Mouse (Mus musculus) gastrocnemius, adult 8-10 months (tissue): ENCODE data around the gene Trhde. TPM values are rescaled to one million over a fixed set of nuclear protein-coding genes. Genes with fewer than 3 reads are reported as not detected.
A peak's percentile ranks its signal among the peaks of the same experiment; 100 is the strongest.

ENCODE experiments used
- DNase-seq, 2 experiments: peaks; one replicate each; pipeline ENCODE4 v3.0.0; 2022; ENCODE audit warnings: low spot score in 2 of 2
- total RNA-seq, 4 experiments: library from RNA; stranded (reverse); gene quantifications; 2 replicates each; pipeline ENCODE4 v1.2.4; 2022

Gene Trhde
- under 1 TPM; 0.34 to 0.86 (median 0.51) TPM for total RNA-seq

DNA sequence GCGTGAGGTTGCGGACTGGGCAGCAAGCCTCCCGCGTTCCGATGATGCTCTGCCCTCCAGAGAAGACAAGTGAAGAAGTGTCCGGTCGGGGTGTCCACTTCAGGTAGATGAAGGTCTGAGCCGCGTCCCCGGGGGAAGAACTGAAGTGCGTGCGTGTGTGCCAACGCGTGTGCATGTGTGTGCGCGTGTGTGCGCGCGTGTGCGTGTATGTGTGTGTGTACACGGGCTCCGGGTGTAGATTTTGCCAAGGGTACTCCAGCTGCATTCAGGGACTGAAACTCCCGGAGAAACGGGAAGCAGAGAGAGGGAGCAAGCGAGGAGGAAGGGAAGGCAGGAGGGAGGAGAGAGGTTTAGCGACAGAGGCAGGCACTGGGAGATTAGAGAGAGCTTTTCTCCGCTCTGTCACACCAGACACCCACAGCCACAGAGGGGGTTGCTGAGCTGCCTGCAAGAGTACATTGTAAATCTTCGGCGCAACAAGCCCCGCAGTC lies at the start of gene Trhde:
Gene Trhde, minus strand, starts transcription at position 147 of the 491 bp plus-strand sequence.
- no peak for DNase-seq

DNA sequence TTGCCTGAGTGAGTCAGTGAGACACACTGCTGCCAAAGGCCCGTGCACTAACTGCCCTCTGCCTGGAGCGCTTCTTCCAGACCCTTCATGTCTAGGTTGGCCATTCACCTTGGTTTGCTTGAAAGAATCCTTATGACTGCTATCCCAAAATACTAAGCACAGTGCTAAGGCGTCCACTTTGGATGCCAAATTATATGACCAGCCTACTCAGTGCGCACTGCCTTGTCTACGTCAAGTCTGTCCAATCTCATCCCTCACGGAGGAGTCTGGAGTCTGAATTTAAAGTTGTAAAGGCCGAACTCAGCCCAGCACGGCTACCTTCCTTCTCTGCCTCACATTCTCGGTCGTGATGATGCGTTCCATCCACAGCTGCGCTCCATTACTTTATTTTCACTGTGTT lies 39.9 kb upstream of the Trhde start:
- no peak for DNase-seq

DNA sequence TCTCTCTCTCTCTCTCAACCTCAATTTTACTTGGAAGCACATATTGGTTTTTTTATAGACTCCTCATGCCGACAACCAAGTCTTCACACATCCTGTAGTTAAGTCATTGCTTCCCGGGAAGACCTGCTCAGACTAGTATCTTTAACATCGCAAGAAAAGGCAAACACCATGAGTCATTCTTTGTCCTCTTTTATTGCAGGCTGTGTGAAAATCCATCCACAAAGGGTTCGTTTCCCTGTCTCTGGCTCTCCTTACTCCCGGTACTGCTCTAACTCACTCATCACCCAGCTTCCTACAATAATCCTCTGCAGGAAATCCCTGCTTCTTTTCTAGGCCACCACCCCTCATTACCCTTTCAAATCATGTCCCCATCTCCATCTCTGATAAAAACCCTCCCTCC lies 39.3 kb upstream of the Trhde start:
- no peak for DNase-seq

DNA sequence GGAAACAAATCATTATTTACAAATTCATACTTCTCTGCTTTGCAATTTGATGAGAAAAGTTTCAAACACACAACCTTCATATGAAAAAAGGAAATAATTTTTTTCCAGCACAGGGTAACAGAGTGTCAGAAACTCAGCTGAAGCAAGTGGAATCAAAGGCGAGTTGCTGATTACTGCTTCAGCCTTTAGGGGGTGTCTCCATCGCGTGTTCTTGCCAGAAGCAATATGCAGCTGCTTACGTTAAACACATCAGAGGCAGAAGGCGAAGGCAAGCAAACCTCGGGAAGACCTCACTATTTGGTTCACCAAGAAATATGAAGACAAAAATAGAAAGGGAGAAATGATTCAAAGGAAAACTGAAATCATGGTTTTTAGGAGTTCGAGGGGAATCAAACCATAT lies 29.2 kb upstream of the Trhde start:
- DNase-seq: no peak

DNA sequence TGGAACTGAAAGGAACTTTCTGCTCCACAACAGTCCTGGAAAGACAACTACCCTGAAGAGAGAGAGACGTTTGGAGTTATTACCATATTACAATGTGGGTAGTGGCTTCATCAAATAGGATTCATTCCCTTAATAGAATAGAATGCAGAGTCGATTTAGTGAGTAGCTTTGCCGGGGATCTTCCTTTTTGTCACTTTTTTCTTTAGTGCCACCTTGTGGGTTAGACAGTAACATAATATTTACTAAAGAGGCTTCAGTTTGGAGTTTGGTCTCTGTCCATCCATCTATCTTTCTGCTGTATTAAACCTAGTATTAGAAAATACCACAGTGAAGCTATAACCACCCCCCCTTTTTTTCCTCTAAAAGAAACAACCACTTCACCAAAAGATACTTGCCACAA lies 6.7 kb upstream of the Trhde start:
- no peak for DNase-seq

DNA sequence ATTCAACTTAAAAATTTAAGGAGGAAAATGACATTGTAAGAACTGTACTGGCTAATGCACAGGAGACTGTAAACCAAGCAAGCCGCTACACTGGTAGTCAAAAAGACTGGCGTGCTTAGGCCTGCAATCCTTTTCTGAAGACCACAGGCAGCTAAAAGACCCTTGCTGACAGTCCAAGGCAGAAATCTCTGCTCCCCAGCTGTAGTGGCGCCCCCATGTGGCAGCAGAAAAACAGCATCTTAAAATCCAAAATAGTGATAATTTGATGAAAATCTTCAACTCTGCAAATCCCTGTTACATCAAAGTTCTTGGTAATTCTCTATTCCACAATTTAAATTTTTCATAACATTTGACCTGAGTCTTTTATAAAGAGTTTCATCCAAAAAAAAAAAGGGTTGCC lies 3.8 kb upstream of the Trhde start:
- no peak for DNase-seq

DNA sequence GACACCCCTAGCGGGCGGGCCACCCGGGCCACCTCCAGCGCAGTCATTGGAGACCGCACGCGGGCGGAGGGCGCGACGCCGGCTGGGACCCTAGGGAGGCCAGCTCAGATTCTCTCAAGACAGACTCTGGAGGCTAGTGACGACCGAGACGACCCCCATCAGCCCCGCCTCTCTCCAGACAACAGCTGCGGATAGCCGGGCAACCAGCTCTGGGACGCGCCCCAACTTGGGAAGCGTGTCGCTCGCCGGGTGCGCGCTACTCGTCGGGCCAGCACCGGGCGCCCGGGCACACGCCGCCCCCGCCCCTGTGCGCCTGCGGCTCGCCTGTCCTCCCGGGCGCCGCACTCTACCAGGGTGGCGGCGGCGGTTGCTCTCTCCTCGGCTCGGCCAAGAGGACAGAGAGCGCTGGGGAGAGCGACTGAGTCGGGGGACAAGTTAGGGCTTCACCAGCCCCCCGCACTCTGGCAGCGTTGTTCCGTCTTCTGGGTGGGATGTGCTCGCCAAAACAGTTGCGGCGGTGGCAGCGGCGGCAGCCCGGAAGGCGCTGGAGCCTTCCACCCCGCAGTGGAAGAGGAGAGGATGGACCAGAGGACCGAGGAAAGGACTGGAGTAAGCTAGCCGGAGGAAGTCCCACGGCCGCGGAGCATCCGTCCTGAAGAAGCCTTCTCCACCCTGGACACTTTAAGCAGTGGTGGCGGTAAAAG lies 498 bp downstream of the Trhde start:
- peak in 1 of 2 experiments; percentile 24 for DNase-seq

DNA sequence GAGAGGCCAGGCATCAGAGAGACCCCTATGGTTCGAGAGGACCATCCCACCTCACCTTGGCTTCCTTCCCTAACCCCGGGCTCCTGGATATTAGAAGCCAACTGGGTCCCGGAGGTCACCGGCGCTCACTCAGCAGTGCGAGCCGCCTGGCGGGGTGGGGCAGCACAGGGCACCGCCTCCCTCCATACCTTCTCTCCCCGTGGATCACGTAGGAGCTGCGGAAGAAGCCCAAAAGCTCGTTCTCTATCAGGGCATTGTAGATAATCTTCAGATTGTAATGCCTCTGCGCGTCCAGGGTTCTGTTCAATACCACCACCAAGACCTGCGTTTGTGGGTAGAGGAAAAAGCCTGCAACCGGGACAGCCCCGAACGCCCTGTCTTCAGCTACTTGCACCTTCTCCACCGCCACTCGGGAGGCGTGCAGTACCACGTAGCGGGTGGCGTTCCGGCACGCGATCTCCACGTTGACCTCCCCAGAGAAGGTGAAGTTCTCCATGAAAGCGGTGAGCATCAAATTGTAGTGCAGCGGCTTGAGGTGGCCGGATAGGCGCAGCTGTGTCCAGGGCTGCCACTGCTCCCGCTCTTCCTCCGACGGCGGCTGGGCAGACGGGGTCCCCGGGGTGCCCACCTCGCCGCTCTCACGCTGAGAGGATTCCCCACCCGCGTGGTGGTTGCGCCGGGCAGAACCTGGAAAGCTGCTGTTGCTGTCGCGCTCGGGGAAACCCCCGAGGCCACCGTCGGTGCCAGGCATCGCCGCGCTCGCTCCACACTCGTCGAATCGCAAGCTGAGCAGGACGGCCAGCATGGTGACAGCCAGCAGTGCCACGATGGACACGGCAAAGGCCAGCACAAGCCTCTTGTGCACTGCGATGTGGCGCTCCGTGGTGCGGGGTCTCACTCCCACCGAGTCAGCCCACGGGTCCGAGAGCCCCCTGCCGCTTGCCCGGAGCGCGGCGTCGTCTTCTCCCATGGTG lies 1.5 kb downstream of the Trhde start:
- no peak for DNase-seq

DNA sequence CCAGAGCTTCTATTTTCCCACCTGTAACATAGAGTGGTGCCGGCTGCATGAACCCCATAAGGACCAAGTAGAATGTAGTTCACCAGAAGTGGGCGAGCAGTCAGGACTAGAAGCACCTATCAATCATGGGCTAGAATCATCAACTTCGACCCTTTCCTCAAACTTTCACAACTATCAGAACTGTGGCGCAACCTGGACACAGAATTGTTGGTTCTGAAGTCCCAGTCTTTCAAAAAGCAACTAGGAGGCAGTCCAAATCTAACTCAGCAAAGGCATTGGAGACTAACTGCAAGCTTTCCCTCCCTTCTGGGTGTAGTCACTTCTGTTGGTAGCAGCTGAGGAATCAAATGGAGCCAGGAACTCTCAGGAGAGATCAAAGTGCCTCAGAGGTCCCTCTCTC lies 2.6 kb downstream of the Trhde start:
- no peak for DNase-seq

DNA sequence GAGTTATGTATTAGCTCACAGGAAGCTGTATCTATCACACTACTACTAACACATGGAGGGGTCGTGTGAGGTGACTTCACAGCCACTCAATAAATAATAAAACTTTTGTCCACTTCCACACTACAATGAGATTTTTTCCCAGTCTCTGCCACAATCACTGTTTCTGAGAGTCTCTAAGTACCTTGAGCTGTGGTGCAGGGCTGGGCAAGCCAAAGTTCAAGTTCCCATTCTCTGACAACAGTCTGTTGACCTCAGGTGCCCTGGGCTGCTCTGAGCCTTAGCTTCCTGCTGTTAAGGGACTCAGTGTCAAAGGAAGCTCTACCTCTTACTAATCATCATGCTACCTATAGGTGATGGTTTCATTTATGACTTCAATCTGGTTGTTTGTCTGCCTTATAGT lies 3.3 kb downstream of the Trhde start:
- no peak for DNase-seq

DNA sequence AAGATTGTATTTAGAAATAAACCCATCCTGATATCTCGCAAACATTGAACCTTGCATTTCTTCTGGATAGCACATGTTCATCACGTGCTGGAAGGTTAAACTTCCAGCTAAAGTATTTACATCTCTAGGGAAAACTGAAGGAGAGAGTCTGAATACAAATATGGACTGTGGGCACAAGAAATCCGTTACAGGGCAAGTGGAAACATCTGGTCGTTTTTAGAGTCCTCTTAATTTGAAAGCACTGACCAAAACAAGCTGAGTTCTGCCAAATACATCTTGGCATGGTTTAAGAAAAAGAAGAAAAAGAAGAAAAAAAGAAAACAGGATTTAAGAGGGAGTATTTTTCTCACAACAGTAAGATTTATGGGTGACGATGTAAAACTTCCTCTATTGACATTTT lies 3.9 kb downstream of the Trhde start:
- no peak for DNase-seq

DNA sequence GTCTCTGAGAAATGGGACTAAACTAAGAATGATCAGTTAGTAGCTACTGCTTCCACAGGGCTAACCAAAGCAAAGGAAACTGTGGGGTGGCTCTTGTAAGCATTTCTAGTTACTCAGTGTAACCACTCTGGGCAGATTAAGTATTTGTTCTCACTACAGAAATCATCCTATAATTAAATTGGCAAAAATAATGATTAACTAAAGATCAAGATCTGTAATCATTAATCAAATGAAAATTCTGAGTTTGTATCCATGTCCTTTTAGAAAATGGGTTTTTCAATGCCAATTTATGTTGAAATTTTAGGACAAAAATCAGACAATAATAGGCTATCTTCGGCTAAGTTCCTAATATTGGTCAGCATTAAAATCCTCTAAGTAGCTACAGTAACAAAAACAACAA lies 4.4 kb downstream of the Trhde start:
- DNase-seq: no peak

DNA sequence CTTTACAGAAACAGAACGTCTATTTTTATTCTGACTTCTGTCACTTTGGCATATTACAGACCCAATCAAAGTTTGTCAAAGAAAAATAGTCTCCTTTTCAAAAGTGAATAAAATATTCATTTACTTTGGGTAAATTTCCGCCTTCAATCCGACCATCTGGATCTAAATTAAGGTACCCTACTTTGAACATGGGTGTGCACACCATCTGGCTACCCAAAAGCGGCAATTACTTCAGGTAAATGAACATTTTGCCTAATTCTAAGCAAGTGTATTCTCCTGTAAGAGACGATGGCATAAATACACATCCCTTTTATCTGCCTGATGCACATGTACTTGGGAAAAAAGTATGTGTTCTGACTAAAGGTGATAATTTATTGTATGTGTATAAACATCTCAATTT lies 5.2 kb downstream of the Trhde start:
- DNase-seq: no peak

DNA sequence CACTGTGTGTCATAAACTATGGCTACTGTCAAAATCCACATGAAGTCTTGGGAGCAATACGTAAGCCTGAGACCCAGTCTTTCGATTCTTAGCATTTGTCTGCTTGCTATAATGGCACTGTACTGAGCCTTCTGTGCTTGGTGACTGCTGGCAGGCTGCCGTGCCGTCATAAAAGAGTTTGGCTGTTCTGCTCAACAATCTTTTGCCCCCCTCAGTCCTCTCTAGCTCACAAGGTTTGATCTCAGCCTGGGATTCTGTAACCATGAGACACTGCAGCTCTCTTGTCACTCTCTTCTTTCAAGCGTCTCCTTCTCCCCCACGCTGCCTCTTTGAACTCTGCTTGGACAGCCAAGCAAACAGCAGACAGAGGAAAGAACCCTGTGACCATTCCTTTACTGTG lies 7.9 kb downstream of the Trhde start:
- DNase-seq: no peak

DNA sequence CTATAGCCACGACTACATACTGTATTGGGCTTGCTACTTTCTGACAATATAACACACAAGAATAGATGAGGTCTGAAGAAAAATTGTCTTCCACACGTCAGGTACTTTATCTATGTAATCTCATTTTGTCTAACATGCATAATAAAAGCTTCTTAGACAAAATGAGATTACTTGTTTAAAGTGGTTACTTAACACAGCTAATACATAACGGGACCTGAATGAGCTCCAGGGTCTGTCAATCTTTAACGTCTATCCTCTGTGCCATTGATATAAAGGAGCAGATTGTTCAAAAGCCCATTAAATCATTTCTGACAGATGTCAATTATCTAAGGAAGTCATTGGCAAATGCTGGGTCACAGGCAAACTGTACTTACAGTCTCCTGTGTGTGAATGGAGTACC lies 36.2 kb downstream of the Trhde start:
- DNase-seq: no peak

DNA sequence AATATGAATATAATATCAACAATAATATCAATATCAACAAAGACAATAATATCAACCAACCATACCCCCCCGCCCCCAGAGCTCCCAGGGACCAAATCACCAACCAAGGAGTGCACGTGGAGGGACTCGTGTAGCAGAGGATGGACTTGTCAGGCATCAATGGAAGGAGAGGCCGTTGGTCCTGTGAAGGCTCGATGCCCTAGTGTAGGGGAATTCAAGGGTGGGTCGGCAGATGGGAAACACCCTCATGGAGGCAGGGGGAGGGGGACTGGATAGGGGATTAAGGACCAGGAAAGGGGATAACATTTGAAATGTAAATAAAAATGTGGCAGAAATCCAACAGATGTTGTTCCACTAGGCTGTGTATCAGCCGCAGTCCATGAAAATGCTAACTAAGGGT lies 40.0 kb downstream of the Trhde start:
- DNase-seq: no peak

DNA sequence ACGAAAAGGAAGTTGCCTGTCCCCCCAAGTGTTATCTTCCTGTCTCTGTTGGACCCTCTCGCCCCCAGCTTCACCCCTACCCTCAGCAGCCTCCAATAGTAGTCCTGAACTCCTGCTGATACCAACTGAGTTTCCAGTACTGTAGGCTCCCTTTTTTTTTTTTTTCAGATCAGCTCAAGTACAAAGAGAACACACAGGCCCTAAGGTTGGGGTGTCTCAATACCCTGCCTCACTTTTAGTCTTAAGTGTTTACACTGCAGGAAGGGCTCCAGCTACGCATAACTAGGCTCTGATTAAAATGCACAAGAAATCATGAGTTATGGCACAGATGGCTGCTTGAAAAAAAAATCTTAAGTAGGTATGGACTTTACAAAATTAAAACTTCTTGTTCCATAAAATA lies 42.9 kb downstream of the Trhde start:
- DNase-seq: no peak

DNA sequence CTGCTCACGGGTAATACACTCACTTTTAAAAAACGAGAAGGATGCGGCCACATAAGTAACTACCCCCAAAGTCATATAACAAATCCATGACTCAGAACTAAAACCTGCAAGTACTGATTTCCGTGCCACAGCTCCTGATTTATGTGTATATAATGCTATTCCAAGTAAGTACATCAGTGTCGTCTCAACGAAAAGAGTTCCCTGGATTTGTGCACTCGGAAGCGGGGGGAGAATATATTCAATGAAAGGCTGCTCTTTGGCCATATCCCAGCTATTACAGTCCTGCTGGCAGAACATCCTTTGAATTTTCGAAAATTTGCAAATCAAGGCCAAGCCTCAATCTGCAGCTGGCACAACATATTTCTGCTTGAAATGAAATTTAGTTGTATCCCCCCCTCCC lies 43.5 kb downstream of the Trhde start:
- no peak for DNase-seq

DNA sequence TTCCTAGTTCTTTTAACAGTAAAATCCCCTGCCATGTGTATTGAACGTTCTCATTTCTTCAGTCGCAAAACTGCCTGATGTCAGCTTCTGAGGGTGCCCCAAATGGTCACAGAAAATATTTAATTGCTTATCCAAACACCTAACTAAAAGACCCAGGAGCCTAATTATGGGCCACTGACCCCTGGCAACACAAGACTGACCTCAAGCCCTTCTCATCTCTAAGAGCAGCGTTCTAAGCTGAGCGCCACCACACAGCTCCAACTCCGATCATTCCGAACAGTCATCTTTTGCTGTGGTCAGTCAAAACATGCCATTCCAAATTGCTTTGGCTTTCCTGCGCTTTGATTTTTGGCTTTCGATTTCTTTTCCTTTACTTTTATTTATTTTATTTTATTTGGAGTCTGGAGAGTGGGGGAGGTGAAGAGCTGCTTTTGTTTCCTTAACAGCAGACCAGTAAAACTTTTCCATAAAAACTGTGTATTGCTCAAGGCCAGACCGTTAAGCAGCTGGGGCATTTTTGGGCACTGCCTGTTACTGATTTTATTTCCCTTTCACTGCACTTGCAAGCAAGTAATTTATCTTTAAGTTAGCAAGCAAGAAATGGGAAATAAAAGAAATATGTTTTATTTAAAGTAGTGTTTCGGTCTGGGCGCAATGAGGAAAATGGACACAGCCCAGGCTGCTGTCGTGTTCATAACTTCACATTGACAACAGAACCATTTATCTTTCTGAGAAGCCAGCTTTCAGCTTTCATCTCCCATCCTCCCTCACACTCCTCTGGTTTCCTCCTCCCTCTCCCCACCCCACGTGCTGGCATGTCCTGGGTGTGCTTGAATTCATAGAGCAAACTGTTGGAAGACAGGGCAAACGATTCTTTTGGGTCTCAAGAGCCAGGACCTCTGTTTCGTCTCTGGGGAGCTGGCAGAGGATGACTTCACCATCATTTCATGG lies 59.1 kb downstream of the Trhde start:
- DNase-seq: no peak

DNA sequence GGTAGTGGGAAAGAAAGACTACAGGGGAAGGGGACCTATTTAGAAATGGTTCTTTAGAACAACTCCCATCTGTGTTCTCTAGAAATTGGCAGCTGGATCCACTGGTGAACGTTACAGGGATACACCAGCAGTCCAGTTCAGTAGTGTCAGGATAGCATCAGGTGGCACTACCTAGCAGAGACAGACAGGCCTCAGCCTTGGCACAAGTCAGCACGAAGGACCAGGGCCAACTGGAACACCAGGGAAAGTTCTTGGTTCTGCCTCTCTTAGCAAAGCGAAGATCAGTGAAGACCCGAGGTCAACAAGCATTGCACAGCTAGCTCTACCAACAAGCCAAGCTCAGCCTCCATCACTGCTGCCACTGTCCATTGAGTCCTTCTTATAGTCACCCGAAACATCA lies 62.2 kb downstream of the Trhde start:
- DNase-seq: no peak

DNA sequence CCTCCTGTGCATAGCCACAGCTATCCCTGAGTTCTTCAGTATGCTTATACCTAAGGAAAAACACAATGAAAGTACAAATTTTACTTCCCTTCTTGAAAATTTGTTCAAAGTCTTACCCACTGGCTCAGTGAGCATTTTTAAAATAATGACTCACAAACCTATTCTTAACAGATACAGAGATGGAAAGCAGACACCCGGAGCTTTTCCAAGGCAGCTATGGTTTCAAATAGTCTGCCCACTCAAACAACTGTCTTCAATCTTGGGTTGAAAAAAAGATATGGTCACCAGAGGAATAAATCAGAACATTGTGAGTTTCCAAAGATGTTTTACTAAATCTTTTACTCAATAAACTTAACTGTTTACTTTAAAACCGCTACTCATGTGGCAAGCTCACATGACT lies 64.5 kb downstream of the Trhde start:
- no peak for DNase-seq
